Mouse (Mus musculus) liver, embryonic 13.5 days (tissue): Measurements from ENCODE around the gene Myo3a. TPM values are rescaled to one million over a fixed set of nuclear protein-coding genes. Genes with fewer than 3 reads are reported as not detected.

ENCODE experiments used
- ATAC-seq: fragments of 200-750 bp; cut with Nextera tagmentation; 2 replicates; pipeline ENCODE4 v1.8.0; 2017; ENCODE audit warnings: low read depth, mild to moderate bottlenecking, moderate number of reproducible peaks, moderate library complexity
- DNase-seq: peaks from one replicate; pipeline ENCODE4 v3.0.0; 2022
- H3K27ac ChIP-seq: fragments of 300-500 bp; sonication (generic); 2 replicates; pipeline ENCODE4 v1.5.1; 2015; ENCODE audit warnings: moderate library complexity, mild to moderate bottlenecking, inconsistent platforms
- H3K27me3 ChIP-seq: fragments of 300-500 bp; sonication (generic); 2 replicates; pipeline ENCODE4 v1.6.1; 2015; ENCODE audit warnings: mild to moderate bottlenecking, inconsistent platforms
- H3K36me3 ChIP-seq: fragments of 300-500 bp; sonication (generic); 2 replicates; pipeline ENCODE4 v1.6.1; 2015; ENCODE audit warnings: mild to moderate bottlenecking, inconsistent platforms
- H3K4me1 ChIP-seq: fragments of 300-500 bp; sonication (generic); replicated peaks from 2 replicates; pipeline ENCODE4 v1.6.1; 2015; ENCODE audit warnings: inconsistent platforms
- H3K4me2 ChIP-seq: fragments of 300-500 bp; sonication (generic); 2 replicates; pipeline ENCODE4 v1.6.1; 2015; ENCODE audit warnings: inconsistent platforms, mild to moderate bottlenecking, moderate library complexity
- H3K4me3 ChIP-seq: fragments of 300-500 bp; sonication (generic); replicated peaks from 2 replicates; pipeline ENCODE4 v1.5.1; 2015; ENCODE audit warnings: mild to moderate bottlenecking, inconsistent platforms
- H3K9ac ChIP-seq: fragments of 300-500 bp; sonication (generic); 2 replicates; pipeline ENCODE4 v1.6.1; 2015; ENCODE audit warnings: mild to moderate bottlenecking, inconsistent platforms
- H3K9me3 ChIP-seq: fragments of 300-500 bp; sonication (generic); replicated peaks from 2 replicates; pipeline ENCODE4 v1.6.1; 2016; ENCODE audit warnings: inconsistent platforms
- WGBS: fragments of 180-500 bp; shearing (Covaris S2); methylation state at CpG from one replicate; pipeline ENCODE4 v1.1.7; 2015; ENCODE audit not compliant: insufficient replicate concordance; 5-methylcytosine and 5-hydroxymethylcytosine counted together
- polyA plus RNA-seq: library from polyadenylated mRNA; unstranded; fragments of >200 nt; fragmentation: Nextera tagmentation; extraction: Ambion mirVana; gene quantifications from 2 replicates; pipeline ENCODE4 v1.2.1, GENCODE M21; 2015

The Myo3a gene
- polyA plus RNA-seq, 1 experiment from 2014 or later, result not detected

DNA sequence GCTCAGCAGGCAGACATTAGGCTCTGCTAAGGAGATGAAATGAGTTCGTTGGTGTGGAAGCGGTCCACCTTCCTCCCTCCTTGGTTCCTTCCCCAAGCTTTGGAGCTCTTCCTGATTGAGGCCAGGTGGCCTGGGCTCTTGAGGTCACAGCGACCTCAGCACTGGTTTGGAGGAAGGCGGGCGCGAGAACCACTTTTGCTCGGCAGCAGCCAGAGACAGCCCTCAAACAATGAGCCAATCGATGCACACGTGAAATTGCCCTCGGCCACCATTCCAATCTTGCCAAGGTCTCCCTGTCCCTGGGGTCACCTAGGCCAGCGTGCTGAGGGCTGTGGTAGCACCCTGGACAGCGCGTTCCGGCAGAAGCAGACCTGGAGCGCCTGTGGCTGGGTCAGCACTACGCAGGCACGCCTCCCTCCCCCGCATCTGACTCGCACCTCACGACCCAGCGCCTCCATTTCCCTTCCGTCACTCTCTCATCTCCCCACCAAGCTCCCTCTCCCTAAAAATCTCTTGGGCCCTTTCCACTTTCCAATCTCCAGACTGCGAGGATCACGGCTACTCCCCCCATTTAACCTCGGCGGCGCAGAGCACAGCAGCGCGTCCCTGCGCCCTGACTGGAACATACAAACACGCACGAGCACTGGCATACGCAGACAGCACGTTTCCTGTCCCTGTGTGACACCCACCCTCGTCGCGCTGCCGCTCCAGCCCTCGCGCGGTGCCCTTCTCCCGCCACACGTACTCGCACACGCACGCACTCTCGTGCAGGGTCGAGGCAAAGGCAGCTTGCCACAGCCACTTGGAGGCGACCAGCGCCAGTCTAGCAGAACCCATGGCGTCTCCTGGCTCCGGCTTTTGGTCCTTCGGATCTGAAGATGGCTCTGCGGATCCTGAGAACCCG is 394.8 kb downstream of the Myo3a start, which contains the start of gene Gad2:
TSS of gene Gad2 (plus strand) at position 378 of the 904 bp plus-strand sequence.
- H3K9ac ChIP-seq, result no peak within 1 kb of the TSS
- no peaks in the 10 kb centered on the region for H3K9me3 ChIP-seq
- under 1% methylated on average over 55 of the region's 55 CpGs for WGBS
- DNase-seq (no peak), ATAC-seq (peak; percentile 41; the same call in 1 of the 2 replicates)
- peak within 1 kb of the TSS; percentile 25 for H3K4me3 ChIP-seq
- peak within 1 kb of the TSS; percentile 43 for H3K4me2 ChIP-seq
- peaks cover 96% of the 10 kb centered on the region for H3K27me3 ChIP-seq
- no peak within 1 kb of the TSS for H3K27ac ChIP-seq
- H3K36me3 ChIP-seq, result no peaks in the 10 kb centered on the region
- peaks cover 4% of the 10 kb centered on the region for H3K4me1 ChIP-seq

DNA sequence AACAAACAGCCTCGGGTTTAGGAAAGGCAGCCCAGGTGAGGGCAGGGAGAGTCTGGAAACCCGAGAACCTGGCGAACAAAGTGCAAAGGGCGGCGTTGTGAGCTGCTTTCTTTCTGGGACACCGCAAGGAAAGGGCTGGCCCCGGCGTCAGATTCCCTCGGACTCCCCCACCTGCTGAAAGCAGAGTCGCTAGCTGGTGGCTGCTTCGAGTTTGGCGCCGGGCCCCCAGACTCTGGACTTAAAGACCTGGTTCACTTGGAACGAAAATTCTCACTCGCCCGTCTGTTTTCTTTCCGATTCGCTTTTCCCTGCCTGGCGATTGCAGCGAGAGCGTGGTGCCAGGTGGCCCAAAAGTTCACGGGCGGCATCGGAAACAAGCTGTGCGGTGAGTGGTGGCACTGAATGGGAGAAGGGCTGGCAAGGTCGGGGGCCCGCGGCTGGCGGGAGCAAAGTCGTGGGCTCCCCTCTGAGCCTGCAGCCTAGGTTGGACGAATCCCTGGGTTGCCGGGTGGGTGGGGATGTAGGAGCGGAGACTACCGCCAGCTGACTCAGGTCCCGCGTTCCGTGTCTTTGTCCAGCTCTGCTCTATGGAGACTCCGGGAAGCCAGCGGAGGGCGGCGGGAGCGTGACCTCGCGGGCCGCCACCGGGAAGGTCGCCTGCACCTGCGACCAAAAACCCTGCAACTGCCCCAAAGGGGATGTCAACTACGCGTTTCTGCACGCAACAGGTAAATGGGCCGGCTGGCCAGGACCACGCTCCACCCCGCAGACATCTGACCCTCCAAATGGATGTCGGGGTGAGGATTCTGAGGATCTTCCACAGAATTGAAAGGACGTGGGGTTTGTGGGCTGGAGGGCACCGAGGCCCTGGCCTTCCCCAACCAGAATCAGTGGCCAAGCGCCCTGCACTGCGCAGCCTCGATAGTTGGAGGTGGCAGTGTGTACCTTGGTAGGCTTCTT is 396.1 kb downstream of the Myo3a start:
- Histone ChIP-seq H3K4me3 (0 out of 2 replicates have a peak overlapping the region, but pooled peaks have one; percentile 12), H3K27ac (no peak overlapping the region), H3K9ac (no peak overlapping the region), H3K27me3 (peaks cover 94% of the 10 kb centered on the region), H3K9me3 (no peaks in the 10 kb centered on the region), H3K36me3 (no peaks in the 10 kb centered on the region), H3K4me1 (peaks cover 10% of the 10 kb centered on the region), H3K4me2 (no peak overlapping the region)
- WGBS, result under 1% methylated on average over 60 of the region's 60 CpGs
- no peak for ATAC-seq
- DNase-seq, result no peak

- ATAC-seq (no peak), DNase-seq (no peak)
- 7% methylated on average over 27 of the region's 27 CpGs for WGBS
Measured at GRCm38 (mm10) chr2:22624188-22624975, 397.1 kb downstream of the Myo3a start.

GRCm38 (mm10) chr2:22625096-22625960 is 398.0 kb downstream of the Myo3a start:
- WGBS, result 18% methylated on average over 16 of the region's 16 CpGs
- H3K36me3 ChIP-seq, result no peaks in the 10 kb centered on the region
- H3K4me2 ChIP-seq, result no peak overlapping the region
- DNase-seq (no peak), ATAC-seq (no peak)
- no peak overlapping the region for H3K9ac ChIP-seq
- no peaks in the 10 kb centered on the region for H3K9me3 ChIP-seq
- no peak overlapping the region for H3K4me3 ChIP-seq
- H3K27ac ChIP-seq, result no peak overlapping the region
- H3K4me1 ChIP-seq, result peaks cover 10% of the 10 kb centered on the region
- H3K27me3 ChIP-seq, result peaks cover 76% of the 10 kb centered on the region

More at GRCm38 (mm10) chr2:22624188-22624975, 397.1 kb downstream of the Myo3a start:
- Histone ChIP-seq H3K9ac (no peak overlapping the region), H3K9me3 (no peaks in the 10 kb centered on the region), H3K36me3 (no peaks in the 10 kb centered on the region), H3K4me2 (no peak overlapping the region), H3K27ac (no peak overlapping the region), H3K27me3 (peaks cover 85% of the 10 kb centered on the region), H3K4me3 (no peak overlapping the region), H3K4me1 (peaks cover 10% of the 10 kb centered on the region)

DNA sequence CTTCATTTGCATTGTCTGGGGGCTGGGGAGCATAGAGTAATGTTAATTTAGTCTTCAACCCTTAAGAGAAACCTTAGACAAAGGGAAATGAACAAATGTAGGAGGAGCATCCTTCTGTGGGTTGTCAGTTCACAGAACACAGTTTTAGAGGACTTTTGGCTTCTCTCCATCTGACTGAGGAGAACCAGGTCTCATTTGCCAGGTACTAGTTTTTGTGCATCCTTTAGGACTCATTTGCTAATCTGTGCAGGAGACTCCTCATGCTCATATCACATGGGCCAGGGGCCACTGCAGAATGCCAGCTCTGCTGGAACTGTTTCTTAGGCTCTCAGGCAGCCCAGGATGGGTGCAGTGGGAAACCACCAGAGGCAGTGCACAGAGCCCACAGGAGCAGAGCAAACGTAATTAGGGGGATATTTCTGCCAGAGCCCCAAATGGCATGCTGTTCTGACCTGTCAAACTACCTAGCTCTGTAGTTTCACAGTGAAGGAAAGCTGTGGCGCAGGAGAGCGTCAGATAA is 399.9 kb downstream of the Myo3a start:
- no peak for ATAC-seq
- H3K36me3 ChIP-seq, result no peaks in the 10 kb centered on the region
- no peak overlapping the region for H3K4me2 ChIP-seq
- WGBS, result 34% methylated on average over 3 of the region's 3 CpGs
- H3K4me3 ChIP-seq, result no peak overlapping the region
- H3K9me3 ChIP-seq, result no peaks in the 10 kb centered on the region
- no peak overlapping the region for H3K27ac ChIP-seq
- DNase-seq, result no peak
- peaks cover 57% of the 10 kb centered on the region for H3K27me3 ChIP-seq
- peaks cover 10% of the 10 kb centered on the region for H3K4me1 ChIP-seq
- no peak overlapping the region for H3K9ac ChIP-seq

DNA sequence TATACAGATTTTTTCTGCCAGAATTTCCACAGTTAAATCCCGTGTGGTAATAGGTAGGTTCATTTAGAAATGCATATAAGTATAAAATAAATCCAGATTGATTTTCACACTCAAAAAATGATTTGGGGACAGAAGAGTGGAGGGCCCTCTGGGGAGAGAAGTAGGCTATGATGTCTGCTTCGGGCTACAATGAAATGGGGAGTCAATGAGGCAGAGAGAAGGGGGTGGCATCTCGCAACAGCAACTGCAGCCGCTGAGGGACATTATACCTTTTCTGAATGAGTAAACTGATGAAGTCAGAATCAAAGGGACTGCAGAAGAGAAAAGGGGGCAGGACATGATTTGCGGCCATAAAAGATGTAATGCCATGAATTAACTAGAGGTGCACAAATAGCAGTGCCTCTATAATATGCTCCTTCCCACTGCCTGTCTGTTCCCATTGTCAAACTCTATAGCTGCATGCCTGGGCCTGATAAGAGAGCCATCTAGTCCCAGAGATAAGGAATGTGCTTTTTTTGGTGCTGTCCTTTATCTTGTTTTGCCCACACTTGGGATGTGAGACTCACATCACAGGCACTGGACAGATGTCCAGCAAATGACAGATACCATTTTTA is 400.6 kb downstream of the Myo3a start:
- WGBS, result 32% methylated on average over 5 of the region's 5 CpGs
- no peak for DNase-seq
- H3K9ac ChIP-seq, result no peak overlapping the region
- peaks cover 50% of the 10 kb centered on the region for H3K27me3 ChIP-seq
- no peak overlapping the region for H3K4me3 ChIP-seq
- ATAC-seq, result peak; percentile 74
- no peaks in the 10 kb centered on the region for H3K9me3 ChIP-seq
- H3K4me2 ChIP-seq, result no peak overlapping the region
- peaks cover 10% of the 10 kb centered on the region; the same call in 1 of the 2 replicates for H3K4me1 ChIP-seq
- H3K36me3 ChIP-seq, result no peaks in the 10 kb centered on the region
- no peak overlapping the region for H3K27ac ChIP-seq

- 28% methylated on average over 8 of the region's 8 CpGs for WGBS
- ATAC-seq, result no peak
- H3K9ac ChIP-seq, result no peak overlapping the region
- no peaks in the 10 kb centered on the region for H3K36me3 ChIP-seq
- DNase-seq, result no peak
- no peak overlapping the region for H3K4me3 ChIP-seq
- H3K4me1 ChIP-seq, result no peaks in the 10 kb centered on the region
- H3K4me2 ChIP-seq, result no peak overlapping the region
- no peak overlapping the region for H3K27ac ChIP-seq
- H3K9me3 ChIP-seq, result no peaks in the 10 kb centered on the region
- no peaks in the 10 kb centered on the region for H3K27me3 ChIP-seq
Measured at GRCm38 (mm10) chr2:22634766-22635165, 407.5 kb downstream of the Myo3a start.

DNA sequence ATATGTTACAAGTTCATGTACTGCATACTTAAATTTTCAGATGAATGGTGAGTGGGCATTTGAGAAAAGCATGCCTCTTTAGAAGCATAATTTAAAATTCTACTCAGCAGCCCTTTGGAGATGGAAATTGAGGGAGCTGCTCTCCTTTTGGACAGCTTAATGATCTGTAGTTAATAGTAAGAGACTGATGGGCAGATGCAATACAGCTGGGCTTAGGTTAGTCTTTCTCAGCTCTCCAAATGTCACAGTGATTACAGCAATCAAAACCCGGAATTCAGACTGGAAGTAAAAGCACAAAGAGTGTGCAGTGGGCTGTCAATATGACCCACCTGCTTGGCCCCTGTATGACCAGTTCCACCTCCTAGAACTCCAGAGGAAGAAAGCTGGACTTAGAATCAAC is 418.8 kb downstream of the Myo3a start:
- H3K9me3 ChIP-seq, result no peaks in the 10 kb centered on the region
- no peak overlapping the region for H3K4me2 ChIP-seq
- DNase-seq, result no peak
- no peak overlapping the region for H3K9ac ChIP-seq
- H3K36me3 ChIP-seq, result no peaks in the 10 kb centered on the region
- H3K4me3 ChIP-seq, result no peak overlapping the region
- no peaks in the 10 kb centered on the region for H3K27me3 ChIP-seq
- no peaks in the 10 kb centered on the region for H3K4me1 ChIP-seq
- WGBS, result 50% methylated on average over 1 of the region's 1 CpGs
- ATAC-seq, result no peak
- no peak overlapping the region for H3K27ac ChIP-seq

DNA sequence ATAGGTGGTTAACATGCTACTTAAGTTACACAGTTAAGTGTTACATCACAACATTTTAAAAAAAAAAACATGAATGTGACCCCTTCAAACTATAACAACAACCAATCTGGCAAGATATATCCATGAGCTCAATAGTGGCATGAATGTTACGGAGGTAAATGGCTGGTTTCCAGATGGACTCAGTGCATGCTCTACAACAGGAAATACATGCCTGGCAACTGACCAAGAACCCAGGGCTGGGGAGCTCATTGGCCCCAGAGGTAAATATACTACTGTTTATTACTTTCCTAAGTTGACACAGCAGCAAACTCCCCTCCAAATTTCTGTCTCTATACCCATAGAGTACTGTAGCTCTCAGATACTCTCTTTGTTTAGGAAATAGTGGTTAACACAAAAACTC is 421.1 kb downstream of the Myo3a start:
- no peaks in the 10 kb centered on the region for H3K36me3 ChIP-seq
- H3K9me3 ChIP-seq, result no peaks in the 10 kb centered on the region
- H3K4me3 ChIP-seq, result no peak overlapping the region
- H3K9ac ChIP-seq, result no peak overlapping the region
- no peak overlapping the region for H3K4me2 ChIP-seq
- ATAC-seq (no peak), DNase-seq (no peak)
- no peaks in the 10 kb centered on the region for H3K27me3 ChIP-seq
- no peak overlapping the region for H3K27ac ChIP-seq
- 65% methylated on average over 1 of the region's 1 CpGs for WGBS
- H3K4me1 ChIP-seq, result no peaks in the 10 kb centered on the region
